Mouse (Mus musculus) liver, embryonic 14.5 days (tissue): ENCODE measurements around the gene Pam. TPM values are rescaled to one million over a fixed set of nuclear protein-coding genes. Genes with fewer than 3 reads are reported as not detected.

Experiments used
- ATAC-seq: fragments of 200-750 bp; cut with Nextera tagmentation; 2 replicates; pipeline ENCODE4 v1.8.0; 2017; ENCODE audit warnings: moderate number of reproducible peaks, mild to moderate bottlenecking, moderate library complexity; ENCODE audit not compliant: insufficient read depth
- DNase-seq, 3 experiments: peaks; one replicate each; pipeline ENCODE4 v3.0.0-alpha.2; 2012 to 2013; ENCODE audit warnings: low read depth in 3 of 3, low spot score in 3 of 3
- H3K27ac ChIP-seq: fragments of 300-500 bp; sonication (generic); 2 replicates; pipeline ENCODE4 v1.5.1; 2014; ENCODE audit warnings: moderate library complexity, mild to moderate bottlenecking, control low read depth, inconsistent platforms
- H3K27me3 ChIP-seq: fragments of 300-500 bp; sonication (generic); 2 replicates; pipeline ENCODE4 v1.6.1; 2014; ENCODE audit warnings: mild to moderate bottlenecking, low read length, moderate library complexity; ENCODE audit not compliant: control insufficient read depth, insufficient read depth
- H3K36me3 ChIP-seq: fragments of 300-500 bp; sonication (generic); replicated peaks from 2 replicates; pipeline ENCODE4 v1.6.1; 2014; ENCODE audit warnings: low read depth; ENCODE audit not compliant: control insufficient read depth, insufficient read depth
- H3K4me1 ChIP-seq, 2 experiments: fragments of 200-500 bp in 1 of 2; fragments of 300-500 bp in 1 of 2; sonication (generic) in 1 of 2; replicated peaks; 2 replicates each; pipeline ENCODE4 v1.6.1; 2012 to 2014; ENCODE audit warnings: antibody characterized with exemption in 1 of 2, inconsistent platforms in 1 of 2, low read length in 1 of 2; ENCODE audit not compliant: control insufficient read depth in 2 of 2, insufficient read depth in 2 of 2
- H3K4me2 ChIP-seq: fragments of 300-500 bp; sonication (generic); 2 replicates; pipeline ENCODE4 v1.6.1; 2014; ENCODE audit warnings: low read depth, mild to moderate bottlenecking, control low read depth, moderate library complexity
- H3K4me3 ChIP-seq, 2 experiments: fragments of 200-500 bp in 1 of 2; fragments of 300-500 bp in 1 of 2; sonication (generic) in 1 of 2; 2 replicates each; pipeline ENCODE4 v1.5.1; 2012 to 2014; ENCODE audit warnings: low read depth in 2 of 2, low read length in 2 of 2, mild to moderate bottlenecking in 2 of 2, control low read depth in 1 of 2, inconsistent platforms in 1 of 2, moderate library complexity in 1 of 2; ENCODE audit not compliant: insufficient read depth in 1 of 2
- H3K9ac ChIP-seq: fragments of 300-500 bp; sonication (generic); replicated peaks from 2 replicates; pipeline ENCODE4 v1.6.1; 2014; ENCODE audit warnings: mild to moderate bottlenecking, control low read depth, moderate library complexity
- H3K9me3 ChIP-seq: fragments of 300-500 bp; sonication (generic); 2 replicates; pipeline ENCODE4 v1.6.1; 2016; ENCODE audit warnings: low read length, mixed read lengths; ENCODE audit not compliant: control insufficient read depth
- CTCF ChIP-seq: IDR thresholded peaks from 2 replicates; pipeline ENCODE4 v1.5.1; 2016; ENCODE audit warnings: antibody characterized with exemption, low read depth, control low read depth
- EP300 ChIP-seq: IDR thresholded peaks from 2 replicates; pipeline ENCODE4 v1.6.1; 2016; ENCODE audit warnings: antibody characterized with exemption, low read depth
- WGBS: fragments of 180-500 bp; shearing (Covaris S2); extraction: QIAGEN DNeasy Blood & Tissue Kit; methylation state at CpG from one replicate; pipeline ENCODE4 v1.1.7; 2014; ENCODE audit not compliant: insufficient replicate concordance; 5-methylcytosine and 5-hydroxymethylcytosine counted together
- polyA plus RNA-seq, 2 experiments: library from polyadenylated mRNA; depleted of rRNA in 1 of 2; stranded (reverse) in 1 of 2; unstranded in 1 of 2; fragments of >200 nt; fragmentation: Nextera tagmentation in 1 of 2; extraction: Ambion mirVana in 1 of 2; gene quantifications; 2 replicates each; pipeline versions ENCODE4 v1.2.1 to v1.2.3; 2012 to 2014

The Pam gene
- polyA plus RNA-seq, 2 experiments, result 5.1 to 7.6 TPM

DNA sequence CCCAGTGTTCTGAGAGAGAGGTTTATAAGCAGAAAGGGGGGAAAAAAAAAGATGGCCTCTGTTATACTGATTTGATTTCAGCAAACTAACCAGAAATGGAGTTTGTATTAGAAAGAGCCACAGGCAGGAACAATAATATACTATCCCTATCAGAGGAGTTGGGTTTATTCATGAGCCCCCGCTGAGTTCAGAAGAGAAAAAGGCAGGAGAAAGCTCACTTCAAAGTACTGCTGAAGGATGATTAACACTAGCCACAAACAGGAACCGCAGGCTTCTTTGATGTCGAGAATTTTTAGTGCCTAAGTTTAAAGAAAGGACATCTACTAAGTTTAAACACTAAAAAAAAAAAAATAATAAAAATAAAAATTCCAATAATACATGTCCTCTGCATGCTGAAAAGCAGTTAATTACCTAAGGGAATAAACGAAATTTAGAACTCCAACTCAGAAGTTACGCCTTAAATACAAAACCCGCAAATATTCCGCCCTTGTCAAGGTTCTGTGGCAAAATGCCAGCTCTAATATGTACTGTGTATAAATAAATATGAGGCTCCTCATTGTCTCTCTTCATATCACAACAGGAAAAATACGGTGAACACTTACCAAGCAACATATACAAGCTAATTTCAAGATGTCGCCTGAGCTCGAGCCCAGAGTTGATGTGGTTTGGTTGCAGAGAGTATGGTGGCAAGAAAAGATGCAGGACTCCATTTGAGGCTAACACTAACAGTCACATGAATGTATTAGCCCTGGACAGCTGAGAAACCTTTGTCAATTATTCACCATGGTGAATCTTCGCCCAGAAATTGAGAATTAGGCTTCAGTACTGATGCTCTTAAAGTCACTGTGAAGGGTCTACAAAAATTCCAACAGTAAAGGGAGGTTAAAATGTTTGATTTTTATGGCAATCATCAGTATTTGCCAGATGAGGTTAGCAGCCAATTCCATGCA, 38.2 kb downstream of the Pam start:
- H3K9ac ChIP-seq, result no peak overlapping the region
- H3K9me3 ChIP-seq, result no peaks in the 10 kb centered on the region
- H3K4me3 ChIP-seq, result no peak overlapping the region
- WGBS, result 58% methylated on average over 11 of the region's 11 CpGs
- no peaks in the 10 kb centered on the region for H3K27me3 ChIP-seq
- H3K4me2 ChIP-seq, result no peak overlapping the region
- no peaks in the 10 kb centered on the region for H3K36me3 ChIP-seq
- no peak overlapping the region for H3K27ac ChIP-seq
- TF ChIP-seq EP300 (no peak), CTCF (no peak)
- no peak for ATAC-seq
- H3K4me1 ChIP-seq, result peaks cover 0 to 6% of the 10 kb centered on the region in 2 experiments; a peak in 2 of 4 replicates
- DNase-seq, result no peak

DNA sequence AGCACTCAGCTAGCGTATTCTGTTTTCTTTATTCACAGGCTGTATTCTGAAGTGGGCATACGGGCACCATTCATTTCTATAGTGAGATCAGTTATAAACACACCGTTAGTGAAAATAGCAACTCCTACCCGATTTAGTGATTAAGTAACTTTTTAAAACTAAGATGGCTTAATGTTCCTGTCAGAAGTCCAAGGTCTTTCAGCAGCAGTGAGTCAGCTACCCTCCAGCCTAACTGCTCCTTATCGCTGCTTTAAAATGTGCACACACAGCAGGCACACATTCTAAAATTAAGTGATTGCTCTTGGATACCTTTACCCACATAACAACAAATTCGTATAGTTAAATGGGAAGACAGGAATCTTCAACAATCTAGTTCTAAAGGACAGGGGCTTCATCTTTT, 39.2 kb downstream of the Pam start:
- Histone ChIP-seq H3K36me3 (no peaks in the 10 kb centered on the region), H3K4me1 (peaks cover 0 to 6% of the 10 kb centered on the region in 2 experiments; a peak in 2 of 4 replicates), H3K4me3 (no peak overlapping the region), H3K27ac (no peak overlapping the region), H3K9me3 (no peaks in the 10 kb centered on the region), H3K4me2 (no peak overlapping the region), H3K27me3 (no peaks in the 10 kb centered on the region), H3K9ac (no peak overlapping the region)
- ATAC-seq, result no peak
- TF ChIP-seq EP300, result no peak
- no peak for TF ChIP-seq CTCF
- no peak for DNase-seq
- 61% methylated on average over 6 of the region's 6 CpGs for WGBS

DNA sequence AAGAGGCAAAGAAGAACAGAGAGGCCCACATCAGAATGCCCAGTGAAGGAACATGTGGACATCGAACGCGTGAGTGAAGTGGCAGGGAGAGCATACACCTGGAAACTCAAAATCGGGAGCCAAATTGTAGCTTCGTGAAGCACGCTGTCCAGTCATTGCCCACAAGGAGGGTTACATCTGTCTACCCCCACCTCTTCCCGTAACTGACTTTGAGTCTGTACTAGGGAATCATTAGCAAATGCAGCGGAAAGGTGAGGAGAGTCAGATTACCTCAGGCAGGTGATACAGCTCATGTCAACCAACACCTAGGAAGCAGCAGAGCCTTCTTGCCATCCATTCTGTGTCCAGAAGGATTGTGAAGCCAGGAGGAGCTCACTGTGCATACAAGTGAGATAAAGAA, 39.9 kb downstream of the Pam start:
- Histone ChIP-seq H3K4me3 (no peak overlapping the region), H3K9me3 (no peaks in the 10 kb centered on the region), H3K4me2 (no peak overlapping the region), H3K27me3 (no peaks in the 10 kb centered on the region), H3K9ac (no peak overlapping the region), H3K27ac (no peak overlapping the region), H3K4me1 (peaks cover 0 to 6% of the 10 kb centered on the region in 2 experiments; a peak in 2 of 4 replicates), H3K36me3 (no peaks in the 10 kb centered on the region)
- TF ChIP-seq EP300 (no peak), CTCF (no peak)
- WGBS, result 80% methylated on average over 8 of the region's 8 CpGs
- ATAC-seq (no peak), DNase-seq (no peak)

DNA sequence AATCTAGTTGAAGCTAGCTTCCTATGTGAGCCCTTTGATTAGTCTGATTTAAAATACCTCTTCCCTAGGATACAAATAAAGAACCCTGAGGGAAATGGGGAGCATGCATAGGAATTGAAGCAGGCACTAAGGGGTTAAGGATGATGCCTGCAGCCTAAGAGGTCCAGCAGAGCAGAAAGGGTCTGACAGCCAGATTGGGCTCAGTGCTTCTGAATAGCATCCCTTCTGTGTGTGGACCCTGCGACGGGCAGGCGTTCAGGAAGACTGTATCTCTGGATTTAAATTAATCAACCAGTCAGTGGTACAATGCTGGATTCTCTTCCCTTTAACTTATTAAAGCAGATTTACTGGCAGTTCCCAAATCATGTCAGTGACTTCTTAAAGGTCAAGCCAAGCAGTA, 41.5 kb downstream of the Pam start:
- H3K27ac ChIP-seq, result no peak overlapping the region
- 76% methylated on average over 3 of the region's 3 CpGs for WGBS
- no peak overlapping the region for H3K4me3 ChIP-seq
- H3K9ac ChIP-seq, result no peak overlapping the region
- no peaks in the 10 kb centered on the region for H3K36me3 ChIP-seq
- no peak for ATAC-seq
- H3K9me3 ChIP-seq, result no peaks in the 10 kb centered on the region
- TF ChIP-seq CTCF (no peak), EP300 (no peak)
- DNase-seq, result no peak
- H3K4me1 ChIP-seq, result 0 out of 4 replicates have a peak, but pooled peaks cover 0 to 1% of the 10 kb centered on the region in 2 experiments
- H3K4me2 ChIP-seq, result no peak overlapping the region
- H3K27me3 ChIP-seq, result no peaks in the 10 kb centered on the region

DNA sequence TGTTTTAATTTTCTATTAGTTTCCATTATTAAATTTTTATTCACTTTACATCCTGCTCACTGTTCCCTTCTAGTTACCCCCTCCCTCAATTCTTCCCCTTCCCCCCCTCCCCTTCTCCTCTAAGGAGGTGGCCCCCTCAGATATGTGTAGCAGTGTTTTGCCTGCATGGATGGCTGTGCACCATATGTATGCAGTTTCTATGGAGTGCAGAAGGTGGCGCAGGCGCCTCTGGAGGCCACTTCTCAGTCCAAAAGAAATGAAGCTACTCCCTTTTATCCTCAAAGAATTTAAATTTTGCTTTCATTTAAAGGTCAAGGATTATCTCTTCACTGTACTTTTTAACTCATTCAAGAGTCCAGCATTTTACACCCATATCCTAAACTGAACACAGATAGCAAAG, 42.0 kb downstream of the Pam start:
- no peak for TF ChIP-seq EP300
- TF ChIP-seq CTCF, result no peak
- Histone ChIP-seq H3K9ac (no peak overlapping the region), H3K36me3 (no peaks in the 10 kb centered on the region), H3K27me3 (no peaks in the 10 kb centered on the region), H3K27ac (no peak overlapping the region), H3K4me2 (no peak overlapping the region), H3K4me3 (no peak overlapping the region), H3K9me3 (no peaks in the 10 kb centered on the region), H3K4me1 (0 out of 4 replicates have a peak, but pooled peaks cover 0 to 1% of the 10 kb centered on the region in 2 experiments)
- ATAC-seq, result no peak
- 79% methylated on average over 2 of the region's 2 CpGs for WGBS
- DNase-seq, result no peak
